Mouse (Mus musculus) lung, postnatal 0 days (tissue): ENCODE measurements around the gene Calr3.
A peak's percentile ranks its signal among the peaks of the same experiment; 100 is the strongest.

ENCODE experiments used
- CTCF ChIP-seq: IDR thresholded peaks from 2 replicates; pipeline ENCODE4 v1.5.1; 2016; ENCODE audit warnings: antibody characterized with exemption, mild to moderate bottlenecking
- EP300 ChIP-seq: IDR thresholded peaks from 2 replicates; pipeline ENCODE4 v1.6.1; 2016; ENCODE audit warnings: antibody characterized with exemption, mild to moderate bottlenecking, control low read depth

DNA sequence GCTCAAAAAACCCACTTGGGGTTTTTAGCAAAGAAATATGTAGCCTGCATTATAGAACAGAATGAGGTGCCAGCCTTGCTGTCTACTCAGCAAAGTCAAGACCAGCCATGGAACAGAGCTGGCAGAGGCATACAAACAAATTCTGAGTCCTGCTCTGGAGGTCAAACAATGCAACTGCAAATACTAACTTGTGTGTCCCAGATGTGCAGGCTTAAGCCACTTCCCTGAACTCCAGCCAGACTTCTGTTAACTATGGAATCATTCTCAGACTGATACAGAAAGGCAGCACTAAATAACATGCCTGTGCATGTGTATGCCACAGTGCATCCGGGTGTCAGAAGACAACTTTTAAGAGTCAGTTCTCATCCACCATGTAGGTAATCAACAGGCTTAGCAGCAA is 35.8 kb downstream of the Calr3 start:
- TF ChIP-seq CTCF = 0 out of 2 replicates have a peak, but pooled peaks have one; percentile 7
- no peak for TF ChIP-seq EP300
